Mouse (Mus musculus): Measurements from ENCODE around the gene Gm47791. TPM values are rescaled to one million over a fixed set of nuclear protein-coding genes. Genes with fewer than 3 reads are reported as not detected.

The Gm47791 gene
- total and polyA plus RNA-seq, 2 experiments from 2014 or later = not detected

- WGBS = 28% methylated on average over 4 of the region's 4 CpGs
- Histone ChIP-seq H3K4me2 (ENCODE audit: low read depth) (peak overlapping the region; percentile 65), H3K36me3 (ENCODE audit: insufficient read depth) (peaks cover 16% of the 10 kb centered on the region), H3K4me3 (ENCODE audit: low read depth, low read length) (peak overlapping the region; percentile 73), H3K27ac (ENCODE audit: low read depth, low read length) (no peak overlapping the region), H3K4me1 (ENCODE audit: insufficient read depth) (peaks cover 11% of the 10 kb centered on the region), H3K27me3 (ENCODE audit: insufficient read depth, low read length) (peaks cover 21% of the 10 kb centered on the region), H3K9me3 (ENCODE audit: low read length) (no peaks in the 10 kb centered on the region), H3K9ac (peak overlapping the region; percentile 83)
- TF ChIP-seq CTCF (IDR thresholded peaks at IDR 0.05; ENCODE audit: low read depth) = no peak
- ATAC-seq (no peak), DNase-seq (no peak)
These were observed 45.2 kb downstream of the Gm47791 start for GRCm38 (mm10) chr1:82725875-82726185.

DNA sequence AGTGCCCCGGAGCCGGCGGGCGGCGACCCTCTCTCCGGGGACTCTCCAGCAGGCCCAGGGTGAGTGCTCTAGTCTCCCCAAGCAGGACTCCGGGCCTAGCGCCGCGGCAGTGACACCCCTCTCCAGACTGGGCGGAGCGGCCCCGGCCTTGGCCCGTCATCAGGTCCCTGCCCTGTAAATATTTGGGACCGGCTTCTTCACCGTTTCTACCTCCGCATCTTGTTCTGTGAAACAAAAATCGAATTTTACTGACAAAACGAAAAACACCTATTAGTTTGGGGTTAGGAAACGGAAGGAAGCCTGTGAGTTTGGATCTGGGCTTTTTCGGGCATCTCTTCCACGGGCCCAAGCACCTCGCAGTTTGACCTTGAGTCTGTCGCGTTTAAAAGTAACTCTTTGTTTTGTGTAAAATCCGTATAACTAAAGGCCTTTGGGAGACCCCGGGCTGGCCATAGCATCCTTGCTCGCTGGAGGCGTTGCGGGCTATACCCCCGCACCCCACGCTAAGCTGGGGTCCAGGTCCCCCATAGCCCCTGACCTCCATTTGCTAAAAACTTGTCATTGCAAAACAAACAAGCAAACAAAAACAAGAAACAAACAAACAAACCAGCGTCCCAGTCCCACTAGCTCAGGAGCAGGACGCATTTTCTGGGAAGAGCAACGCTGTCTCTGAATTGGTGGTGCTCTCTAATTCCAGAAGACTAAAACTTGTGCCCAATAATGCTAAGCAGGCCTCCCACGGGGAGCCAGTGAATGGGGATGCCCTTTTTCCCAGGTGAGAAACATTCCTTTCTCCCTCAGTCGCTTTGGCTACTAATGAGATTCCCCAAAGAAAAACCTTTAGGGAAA is 45.8 kb downstream of the Gm47791 start:
- WGBS = 1% methylated on average over 37 of the region's 37 CpGs
- Histone ChIP-seq H3K9ac (peak overlapping the region; percentile 83), H3K27me3 (ENCODE audit: insufficient read depth, low read length) (peaks cover 23% of the 10 kb centered on the region), H3K4me2 (ENCODE audit: low read depth) (peak overlapping the region; percentile 65), H3K27ac (ENCODE audit: low read depth, low read length) (peak overlapping the region; percentile 62), H3K36me3 (ENCODE audit: insufficient read depth) (peaks cover 12% of the 10 kb centered on the region), H3K9me3 (ENCODE audit: low read length) (no peaks in the 10 kb centered on the region), H3K4me1 (ENCODE audit: insufficient read depth) (peaks cover 11% of the 10 kb centered on the region), H3K4me3 (ENCODE audit: low read depth, low read length) (peak overlapping the region; percentile 73)
- DNase-seq (no peak), ATAC-seq (peak; percentile 91)
- TF ChIP-seq CTCF (IDR thresholded peaks at IDR 0.05; ENCODE audit: low read depth) = no peak

DNA sequence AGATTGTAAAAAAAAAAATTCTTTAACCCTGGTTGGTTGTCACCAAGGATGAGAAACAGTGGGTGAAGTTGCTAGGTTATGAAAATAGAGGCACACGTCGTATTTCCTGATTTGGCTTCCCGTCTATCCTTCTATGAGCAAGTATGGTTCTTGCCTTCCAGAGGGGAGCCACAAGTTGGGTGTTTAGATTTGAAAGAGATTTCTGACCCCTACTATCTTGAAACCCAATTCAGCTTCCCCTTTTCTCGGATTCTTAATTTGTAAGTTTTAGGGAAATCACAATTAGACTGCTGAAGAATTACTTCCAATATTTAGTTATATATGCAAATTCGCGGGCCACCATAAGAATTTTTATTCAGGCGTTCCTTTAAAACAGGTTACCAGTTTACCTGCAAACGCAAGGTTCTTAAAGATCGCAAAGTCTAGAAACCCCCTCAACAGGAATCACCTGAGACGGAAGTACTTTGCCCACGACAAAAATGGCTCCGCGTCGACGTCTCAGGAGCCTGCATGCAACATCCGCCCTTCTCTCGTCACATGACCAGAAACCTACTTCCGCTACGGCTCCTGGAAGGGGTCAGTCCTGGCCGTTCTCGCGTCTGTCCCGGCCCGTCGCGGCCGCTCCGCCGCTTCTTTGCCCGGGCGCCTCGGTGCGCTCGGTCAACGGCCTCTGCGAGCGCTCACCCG is 46.6 kb downstream of the Gm47791 start, which contains the start of gene Mff:
Gene Mff (plus strand): TSS at position 552 of the 687 bp plus-strand sequence.
- H3K36me3 ChIP-seq (ENCODE audit: insufficient read depth) = peaks cover 5% of the 10 kb centered on the region; the same call in 1 of the 2 replicates
- H3K27me3 ChIP-seq (ENCODE audit: insufficient read depth, low read length) = peaks cover 23% of the 10 kb centered on the region
- peak within 1 kb of the TSS; percentile 62 for H3K27ac ChIP-seq (ENCODE audit: low read depth, low read length)
- H3K9ac ChIP-seq = peak within 1 kb of the TSS; percentile 83
- H3K4me1 ChIP-seq (ENCODE audit: insufficient read depth) = peaks cover 11% of the 10 kb centered on the region
- peak; percentile 95 for DNase-seq
- H3K4me2 ChIP-seq (ENCODE audit: low read depth) = peak within 1 kb of the TSS; percentile 65
- 9% methylated on average over 38 of the region's 38 CpGs for WGBS
- ATAC-seq = peak; percentile 99
- no peaks in the 10 kb centered on the region for H3K9me3 ChIP-seq (ENCODE audit: low read length)
- peak within 1 kb of the TSS; percentile 73 for H3K4me3 ChIP-seq (ENCODE audit: low read depth, low read length)
- no peak for TF ChIP-seq CTCF (IDR thresholded peaks at IDR 0.05; ENCODE audit: low read depth)

Other genes starting within 250 kb of the Gm47791 start
- gene Col4a4, start 184.4 kb downstream of the Gm47791 start, total RNA-seq (2014; rRNA removed) = 0.29 and 0.38 TPM in 2 replicates
- 0.14 and 0.22 TPM in 2 replicates for gene Col4a4, start 184.4 kb downstream of the Gm47791 start, polyA plus RNA-seq (2015; fragmentation: Nextera tagmentation; extraction: Ambion mirVana)
- 0.57 and 0.69 TPM in 2 replicates for gene Col4a3, start 184.3 kb downstream of the Gm47791 start, total RNA-seq (2014; rRNA removed)
- 0.16 and 0.27 TPM in 2 replicates for gene Col4a3, start 184.3 kb downstream of the Gm47791 start, polyA plus RNA-seq (2015; fragmentation: Nextera tagmentation; extraction: Ambion mirVana)
- gene Mff, start 46.4 kb downstream of the Gm47791 start, total RNA-seq (2014; rRNA removed) = 649 and 724 TPM in 2 replicates
- gene Mff, start 46.4 kb downstream of the Gm47791 start, polyA plus RNA-seq (2015; fragmentation: Nextera tagmentation; extraction: Ambion mirVana) = 456 and 481 TPM in 2 replicates
- gene Tm4sf20, start 2.8 kb downstream of the Gm47791 start, total RNA-seq (2014; rRNA removed) = not detected in 2 replicates
- gene Tm4sf20, start 2.8 kb downstream of the Gm47791 start, polyA plus RNA-seq (2015; fragmentation: Nextera tagmentation; extraction: Ambion mirVana) = not detected in 2 replicates
- 104 and 114 TPM in 2 replicates for gene Agfg1, start 68.2 kb upstream of the Gm47791 start, total RNA-seq (2014; rRNA removed)
- gene Agfg1, start 68.2 kb upstream of the Gm47791 start, polyA plus RNA-seq (2015; fragmentation: Nextera tagmentation; extraction: Ambion mirVana) = 19.4 and 22.2 TPM in 2 replicates
- gene A030005L19Rik, start 142.1 kb upstream of the Gm47791 start, total RNA-seq (2014; rRNA removed) = not detected in 2 replicates
- gene A030005L19Rik, start 142.1 kb upstream of the Gm47791 start, polyA plus RNA-seq (2015; fragmentation: Nextera tagmentation; extraction: Ambion mirVana) = not detected in 2 replicates
- gene A030014E15Rik, start 153.7 kb upstream of the Gm47791 start, total RNA-seq (2014; rRNA removed) = 0.54 TPM in 1 of 2 replicates, not detected in the other
- not detected in 2 replicates for gene A030014E15Rik, start 153.7 kb upstream of the Gm47791 start, polyA plus RNA-seq (2015; fragmentation: Nextera tagmentation; extraction: Ambion mirVana)
- gene Gm6217, start 160.2 kb upstream of the Gm47791 start, total RNA-seq (2014; rRNA removed) = not detected in 2 replicates
- gene Gm6217, start 160.2 kb upstream of the Gm47791 start, polyA plus RNA-seq (2015; fragmentation: Nextera tagmentation; extraction: Ambion mirVana) = not detected in 2 replicates
- gene A030003K21Rik, start 172.1 kb upstream of the Gm47791 start, total RNA-seq (2014; rRNA removed) = not detected in 2 replicates
- 0.18 TPM in 1 of 2 replicates, not detected in the other for gene A030003K21Rik, start 172.1 kb upstream of the Gm47791 start, polyA plus RNA-seq (2015; fragmentation: Nextera tagmentation; extraction: Ambion mirVana)
- gene Gm7544, start 184.8 kb upstream of the Gm47791 start, total RNA-seq (2014; rRNA removed) = not detected in 2 replicates
- gene Gm7544, start 184.8 kb upstream of the Gm47791 start, polyA plus RNA-seq (2015; fragmentation: Nextera tagmentation; extraction: Ambion mirVana) = not detected in 2 replicates
- gene Gm47955, start 189.0 kb upstream of the Gm47791 start, total RNA-seq (2014; rRNA removed) = not detected in 2 replicates
- not detected in 2 replicates for gene Gm47955, start 189.0 kb upstream of the Gm47791 start, polyA plus RNA-seq (2015; fragmentation: Nextera tagmentation; extraction: Ambion mirVana)
- not detected in 2 replicates for gene Gm47959, start 229.3 kb upstream of the Gm47791 start, total RNA-seq (2014; rRNA removed)
- gene Gm47959, start 229.3 kb upstream of the Gm47791 start, polyA plus RNA-seq (2015; fragmentation: Nextera tagmentation; extraction: Ambion mirVana) = not detected in 2 replicates

All from forebrain, postnatal 0 days (tissue).